Mouse (Mus musculus) skeletal muscle tissue, postnatal 0 days (tissue): Measurements from ENCODE around the gene Ovol2. TPM values are rescaled to one million over a fixed set of nuclear protein-coding genes. Genes with fewer than 3 reads are reported as not detected.

Source experiments
- polyA plus RNA-seq: library from polyadenylated mRNA; unstranded; fragments of >200 nt; fragmentation: Nextera tagmentation; extraction: Ambion mirVana; gene quantifications from 2 replicates; pipeline ENCODE4 v1.2.1, GENCODE M21; 2015

Ovol2 gene
- polyA plus RNA-seq = not detected in 2 replicates

DNA sequence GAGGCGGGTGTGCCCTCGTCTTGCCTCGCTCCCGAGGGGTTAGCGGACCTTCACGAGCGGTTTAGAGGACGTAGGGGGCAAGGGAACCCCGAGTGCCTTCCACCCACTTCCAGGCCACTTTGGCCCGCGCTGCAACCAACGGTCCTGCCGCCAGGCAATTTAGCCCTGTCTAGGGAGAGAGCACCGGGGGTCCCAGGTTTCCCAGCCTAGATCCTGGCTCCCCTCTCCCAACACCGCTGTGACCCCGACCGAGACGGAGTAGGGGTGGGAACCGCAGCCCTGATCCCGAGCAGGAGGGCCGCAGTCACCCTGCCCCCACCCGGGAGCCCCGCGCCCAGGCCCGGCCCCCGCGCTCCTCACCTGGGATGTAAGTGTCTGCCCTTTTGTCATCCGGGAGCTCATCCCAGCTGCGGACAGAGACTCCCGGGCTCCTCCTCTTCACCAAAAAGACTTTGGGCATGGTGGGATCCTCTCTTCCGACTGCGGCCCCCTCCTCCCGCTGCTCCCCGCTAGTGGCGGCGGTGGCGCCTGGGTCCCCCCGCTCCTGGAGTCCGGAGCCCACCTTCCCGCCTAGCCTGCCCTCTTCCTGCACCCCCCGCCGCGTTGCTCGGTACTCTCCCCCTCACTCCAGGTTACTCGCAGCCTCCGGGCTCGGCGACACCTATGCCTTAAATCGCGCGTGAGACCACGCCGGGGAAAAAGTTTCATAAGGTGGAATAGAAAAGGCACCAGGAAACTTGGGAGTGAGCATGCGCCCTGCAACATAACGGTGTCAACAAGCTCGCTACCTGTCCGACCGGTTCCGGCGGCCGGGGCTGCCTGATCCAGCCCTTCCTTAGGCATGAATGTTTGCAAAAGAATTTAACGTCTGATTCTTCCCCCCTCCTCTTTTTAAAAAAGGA, at the start of gene Ovol2:
Ovol2 (minus strand) TSS at position 746 of the 902 bp plus-strand sequence.

DNA sequence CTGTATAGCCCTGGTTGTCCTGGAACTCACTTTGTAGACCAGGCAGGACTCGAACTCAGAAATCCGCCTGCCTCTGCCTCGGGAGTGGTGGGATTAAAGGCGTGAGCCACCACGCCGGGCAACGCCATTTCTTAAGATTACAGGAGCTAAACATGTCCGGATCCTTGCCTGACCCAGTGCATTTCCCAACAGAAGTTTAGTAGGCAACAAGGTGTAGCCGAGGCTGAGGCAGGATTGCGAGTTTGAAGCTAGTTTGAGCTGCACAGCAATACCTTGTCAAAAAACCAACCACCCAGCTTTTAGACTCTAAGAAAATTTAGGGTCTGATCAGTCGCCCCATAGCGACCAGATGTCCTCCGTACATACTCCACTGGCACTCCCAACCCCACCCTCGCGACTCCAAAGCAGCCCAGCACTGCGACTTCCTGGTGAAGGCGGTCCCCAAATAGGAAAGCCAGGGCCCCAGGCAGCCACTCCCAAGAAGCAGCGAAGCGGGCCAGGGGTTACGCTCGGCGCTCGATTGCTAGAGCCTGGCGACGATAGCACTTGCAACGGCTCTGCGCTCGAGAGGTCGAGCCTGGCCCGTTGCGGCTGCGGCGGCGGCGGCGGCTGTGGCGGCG, 36.6 kb upstream of the Ovol2 start, which contains the start of the genes Kat14 and Pet117:
Kat14 (plus strand) TSS at position 584 of the 620 bp plus-strand sequence.
Pet117 (plus strand) TSS at position 597 of the 620 bp plus-strand sequence.

GRCm38 (mm10) chr2:144270507-144271420, 61.2 kb downstream of the Ovol2 start, which contains the start of the genes Mgme1 and Snx5:
Gene Mgme1, plus strand, starts transcription at chr2:144270663.
Gene Snx5, minus strand, starts transcription at chr2:144270906.

Other genes with a start within 250 kb of the Ovol2 start
- gene Mgme1, start 61.5 kb downstream of the Ovol2 start, polyA plus RNA-seq = 6.3 and 7.1 TPM in 2 replicates
- gene Snx5, start 61.2 kb downstream of the Ovol2 start, polyA plus RNA-seq = 73.6 and 76.1 TPM in 2 replicates
- gene Kat14, start 36.8 kb upstream of the Ovol2 start, polyA plus RNA-seq = 20.6 and 22.8 TPM in 2 replicates
- gene Pet117, start 36.9 kb upstream of the Ovol2 start, polyA plus RNA-seq = 3.9 and 4.4 TPM in 2 replicates
- 0.23 and 0.27 TPM in 2 replicates for gene Dzank1, start 195.3 kb upstream of the Ovol2 start, polyA plus RNA-seq
- 10.2 and 10.7 TPM in 2 replicates for gene Polr3f, start 195.6 kb upstream of the Ovol2 start, polyA plus RNA-seq
- 18.5 and 20.9 TPM in 2 replicates for gene Rbbp9, start 218.7 kb upstream of the Ovol2 start, polyA plus RNA-seq
- gene Sec23b, start 224.1 kb upstream of the Ovol2 start, polyA plus RNA-seq = 19.7 and 23.6 TPM in 2 replicates